Mouse (Mus musculus): ENCODE data around the gene Ptprg. TPM values are rescaled to one million over a fixed set of nuclear protein-coding genes. Genes with fewer than 3 reads are reported as not detected.

Gene Ptprg
- total and polyA plus RNA-seq, 3 experiments = not detected

GRCm38 (mm10) chr14:11934556-11934955 lies 381.2 kb downstream of the Ptprg start:
- TF ChIP-seq ZMIZ1 (IDR thresholded peaks at IDR 0.05; ENCODE audit: low read depth, low read length) = no peak
- TF ChIP-seq TCF12 (IDR thresholded peaks at IDR 0.05; ENCODE audit: low read depth, low read length) = no peak
- TF ChIP-seq POLR2A (IDR thresholded peaks at IDR 0.05; ENCODE audit: control insufficient read depth in 1 of 2, insufficient read depth in 1 of 2, low read depth in 1 of 2, low read length in 2 of 2, poor library complexity in 1 of 2) = no peak
- TF ChIP-seq RAD21 (IDR thresholded peaks at IDR 0.05; ENCODE audit: low read depth, low read length) = no peak
- no peak for TF ChIP-seq E2F4 (IDR thresholded peaks at IDR 0.05; ENCODE audit: borderline replicate concordance, low read depth, low read length)
- TF ChIP-seq NELFE (IDR thresholded peaks at IDR 0.05; ENCODE audit: low read depth, low read length) = no peak
- no peak for TF ChIP-seq ZC3H11A (IDR thresholded peaks at IDR 0.05; ENCODE audit: low read depth, low read length)
- no peak for TF ChIP-seq JUND (IDR thresholded peaks at IDR 0.05; ENCODE audit: low read depth, low read length)
- no peak for TF ChIP-seq TAL1 (IDR thresholded peaks at IDR 0.05; ENCODE audit: low read length)
- H3K4me1 ChIP-seq (ENCODE audit: control insufficient read depth in 1 of 2, insufficient read depth in 2 of 2, low read length in 2 of 2) = no peaks in the 10 kb centered on the region
- no peaks in the 10 kb centered on the region for H3K27me3 ChIP-seq (ENCODE audit: control insufficient read depth in 1 of 2, insufficient read depth in 2 of 2, low read length in 2 of 2)
- H3K27ac ChIP-seq (ENCODE audit: control insufficient read depth, low read depth, low read length) = no peak overlapping the region
- H3K9me3 ChIP-seq (replicated peaks; ENCODE audit: insufficient read depth, low read length) = no peaks in the 10 kb centered on the region
- no peak overlapping the region for H3K4me3 ChIP-seq (ENCODE audit: control insufficient read depth in 1 of 2, insufficient read depth in 1 of 2, low read depth in 2 of 2, low read length in 2 of 2)
- no peaks in the 10 kb centered on the region for H3K79me2 ChIP-seq (ENCODE audit: control insufficient read depth, insufficient read depth, low read length, poor library complexity)
- no peak overlapping the region for H3K9ac ChIP-seq (ENCODE audit: control insufficient read depth, low read depth, low read length, poor library complexity, severe bottlenecking)
- no peak for DNase-seq (ENCODE audit: low read depth, low spot score)
- no peaks in the 10 kb centered on the region for H3K36me3 ChIP-seq (ENCODE audit: control insufficient read depth in 1 of 2, insufficient read depth in 2 of 2, low read length in 2 of 2)

DNA sequence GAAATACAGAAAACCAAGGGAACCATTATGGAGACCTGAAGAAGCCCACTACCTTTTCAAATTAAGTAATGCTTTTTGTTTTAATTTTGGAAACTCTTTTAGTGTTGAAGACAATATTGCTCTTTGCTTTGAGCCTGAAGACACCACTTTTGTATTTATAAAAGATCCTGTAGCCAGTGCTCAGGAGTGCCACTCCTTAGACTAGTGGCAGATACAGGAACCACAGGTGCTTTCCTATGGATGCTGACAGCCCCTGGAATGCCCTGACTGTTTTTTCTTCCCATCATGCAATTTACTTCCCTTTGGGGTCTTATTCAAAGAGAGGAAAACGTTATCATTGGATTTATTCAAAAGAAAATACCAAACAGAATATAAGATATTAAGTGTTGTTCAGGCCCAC lies 381.9 kb downstream of the Ptprg start:
- Histone ChIP-seq H3K9ac (ENCODE audit: control insufficient read depth, low read depth, low read length, poor library complexity, severe bottlenecking) (no peak overlapping the region), H3K4me3 (ENCODE audit: control insufficient read depth in 1 of 2, insufficient read depth in 1 of 2, low read depth in 2 of 2, low read length in 2 of 2) (no peak overlapping the region), H3K27me3 (ENCODE audit: control insufficient read depth in 1 of 2, insufficient read depth in 2 of 2, low read length in 2 of 2) (no peaks in the 10 kb centered on the region), H3K36me3 (ENCODE audit: control insufficient read depth in 1 of 2, insufficient read depth in 2 of 2, low read length in 2 of 2) (no peaks in the 10 kb centered on the region), H3K9me3 (replicated peaks; ENCODE audit: insufficient read depth, low read length) (no peaks in the 10 kb centered on the region), H3K79me2 (ENCODE audit: control insufficient read depth, insufficient read depth, low read length, poor library complexity) (no peaks in the 10 kb centered on the region), H3K27ac (ENCODE audit: control insufficient read depth, low read depth, low read length) (no peak overlapping the region), H3K4me1 (ENCODE audit: control insufficient read depth in 1 of 2, insufficient read depth in 2 of 2, low read length in 2 of 2) (no peaks in the 10 kb centered on the region)
- no peak for DNase-seq (ENCODE audit: low read depth, low spot score)
- TF ChIP-seq KAT2A (conservative IDR thresholded peaks at IDR 0.05; ENCODE audit: low read depth, low read length) (no peak), ZC3H11A (IDR thresholded peaks at IDR 0.05; ENCODE audit: low read depth, low read length) (no peak), GATA1 (IDR thresholded peaks at IDR 0.05; ENCODE audit: low read depth, low read length) (no peak), CTCF (IDR thresholded peaks at IDR 0.05 in 2 of 3, conservative IDR thresholded peaks at IDR 0.05 in 1 of 3; ENCODE audit: control insufficient read depth in 1 of 3, insufficient read depth in 1 of 3, low read depth in 2 of 3, low read length in 3 of 3, poor library complexity in 1 of 3, severe bottlenecking in 1 of 3) (peak in 2 of 3 experiments; percentile 1 to 11; a peak in 1 of 6 replicates), MYB (IDR thresholded peaks at IDR 0.05; ENCODE audit: low read depth, low read length) (no peak), EP300 (IDR thresholded peaks at IDR 0.05; ENCODE audit: low read depth in 1 of 2, low read length in 2 of 2) (no peak)

DNA sequence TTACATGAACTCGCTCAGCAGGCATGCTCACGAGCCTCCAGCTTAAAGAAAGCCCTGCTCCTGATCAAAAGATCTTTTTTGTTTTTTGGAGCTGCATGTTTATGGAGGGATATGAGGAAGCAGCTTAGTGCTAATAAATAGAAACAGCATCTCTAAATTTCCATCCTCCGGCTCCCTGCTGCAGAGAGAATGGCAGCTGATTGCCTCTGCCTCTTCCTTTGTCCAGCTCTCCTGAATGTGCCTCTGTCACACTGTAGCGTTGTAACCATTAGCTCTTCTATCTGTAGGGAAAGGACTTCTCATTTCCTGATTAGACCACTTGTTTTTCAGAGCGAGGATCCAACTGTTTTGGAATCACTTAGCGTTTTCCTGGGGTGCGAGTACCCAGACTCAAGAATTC lies 382.4 kb downstream of the Ptprg start:
- Histone ChIP-seq H3K4me1 (ENCODE audit: control insufficient read depth in 1 of 2, insufficient read depth in 2 of 2, low read length in 2 of 2) (no peaks in the 10 kb centered on the region), H3K27ac (ENCODE audit: control insufficient read depth, low read depth, low read length) (no peak overlapping the region), H3K36me3 (ENCODE audit: control insufficient read depth in 1 of 2, insufficient read depth in 2 of 2, low read length in 2 of 2) (no peaks in the 10 kb centered on the region), H3K27me3 (ENCODE audit: control insufficient read depth in 1 of 2, insufficient read depth in 2 of 2, low read length in 2 of 2) (no peaks in the 10 kb centered on the region), H3K9me3 (replicated peaks; ENCODE audit: insufficient read depth, low read length) (no peaks in the 10 kb centered on the region), H3K4me3 (ENCODE audit: control insufficient read depth in 1 of 2, insufficient read depth in 1 of 2, low read depth in 2 of 2, low read length in 2 of 2) (no peak overlapping the region), H3K9ac (ENCODE audit: control insufficient read depth, low read depth, low read length, poor library complexity, severe bottlenecking) (no peak overlapping the region), H3K79me2 (ENCODE audit: control insufficient read depth, insufficient read depth, low read length, poor library complexity) (no peaks in the 10 kb centered on the region)
- TF ChIP-seq NRF1 (IDR thresholded peaks at IDR 0.05; ENCODE audit: insufficient read depth, low read depth, low read length, poor library complexity, severe bottlenecking) (no peak), JUND (IDR thresholded peaks at IDR 0.05; ENCODE audit: low read depth, low read length) (no peak)
- DNase-seq (ENCODE audit: low read depth, low spot score) = no peak
